Mouse (Mus musculus) kidney, adult 8-10 months (tissue): ENCODE measurements at regions not wholly inside any gene's neighbourhood (a gene's known extent, or its start where the extent isn't known, plus 50 kb on each side); places are given as distances from the start of the nearest gene placed in this dataset.

Experiments
- DNase-seq, 2 experiments: peaks; one replicate each; pipeline ENCODE4 v3.0.0; 2022

GRCm38 (mm10) chr6:143554946-143555345 lies 387.9 kb downstream of the Etnk1 start:
- DNase-seq: no peak

GRCm38 (mm10) chr6:143558046-143558884 lies 391.2 kb downstream of the Etnk1 start:
- DNase-seq: no peak

GRCm38 (mm10) chr6:143559316-143559715 lies 392.3 kb downstream of the Etnk1 start:
- DNase-seq: no peak

DNA sequence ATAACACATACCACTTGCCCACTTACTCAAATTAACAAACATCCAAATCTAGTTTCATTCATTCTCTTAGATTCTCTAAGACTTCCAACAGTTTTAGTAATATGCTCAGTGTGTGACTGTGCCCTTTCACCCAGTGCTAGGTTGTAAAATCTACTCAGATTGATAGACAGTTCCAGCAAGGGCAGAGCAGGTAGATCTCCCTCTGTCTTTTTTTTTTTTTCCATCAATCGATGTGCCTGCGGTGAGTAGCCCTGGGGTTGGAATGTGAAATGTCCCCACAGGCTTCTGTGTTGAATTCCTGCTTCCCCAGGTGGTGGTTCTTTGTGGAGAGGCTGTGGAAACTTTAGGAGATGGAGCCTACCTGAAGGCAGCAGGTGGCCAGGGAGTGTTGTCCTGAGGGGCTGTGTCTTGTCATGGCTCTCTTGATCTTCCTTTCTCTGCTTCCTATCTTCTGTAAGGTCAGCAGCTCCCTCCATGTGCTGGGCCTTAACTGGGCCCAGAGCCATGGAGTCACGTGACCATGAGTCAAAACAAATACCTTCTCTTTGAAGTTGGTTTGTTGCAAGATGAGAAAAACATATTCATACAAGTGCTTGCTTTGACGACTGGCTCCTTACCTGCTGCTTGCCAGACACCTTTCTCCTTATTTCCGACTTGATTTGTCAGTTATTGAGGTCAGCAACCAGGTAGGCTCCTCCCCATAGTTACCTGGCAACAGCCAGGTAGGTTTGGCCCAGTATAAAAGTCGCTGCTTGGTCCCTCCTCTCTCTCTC lies 394.5 kb downstream of the Etnk1 start:
- no peak for DNase-seq

GRCm38 (mm10) chr6:143571356-143572115 lies 404.5 kb downstream of the Etnk1 start:
- DNase-seq: no peak

GRCm38 (mm10) chr6:143579223-143579622 lies 412.2 kb downstream of the Etnk1 start:
- no peak for DNase-seq

GRCm38 (mm10) chr6:143589666-143590065 lies 422.6 kb downstream of the Etnk1 start:
- no peak for DNase-seq

DNA sequence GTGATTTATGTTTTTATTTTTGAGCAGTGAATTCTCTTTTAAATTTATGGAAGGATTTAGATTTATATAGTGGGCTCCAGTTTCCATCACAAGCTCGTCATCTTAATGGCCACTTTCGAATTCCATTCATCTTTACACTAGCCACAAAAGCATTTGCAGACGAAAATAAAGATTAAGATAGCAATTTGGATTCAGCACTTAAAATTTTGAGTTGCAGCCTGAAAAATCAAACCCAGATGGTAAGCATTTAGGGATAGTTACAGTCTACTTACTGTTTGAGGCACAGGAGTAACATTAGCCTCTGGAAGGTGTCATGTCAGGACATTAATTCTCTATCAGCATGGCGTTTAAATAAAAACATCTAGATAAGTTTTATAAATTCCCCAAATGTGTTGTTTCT lies 423.2 kb downstream of the Etnk1 start:
- no peak for DNase-seq

DNA sequence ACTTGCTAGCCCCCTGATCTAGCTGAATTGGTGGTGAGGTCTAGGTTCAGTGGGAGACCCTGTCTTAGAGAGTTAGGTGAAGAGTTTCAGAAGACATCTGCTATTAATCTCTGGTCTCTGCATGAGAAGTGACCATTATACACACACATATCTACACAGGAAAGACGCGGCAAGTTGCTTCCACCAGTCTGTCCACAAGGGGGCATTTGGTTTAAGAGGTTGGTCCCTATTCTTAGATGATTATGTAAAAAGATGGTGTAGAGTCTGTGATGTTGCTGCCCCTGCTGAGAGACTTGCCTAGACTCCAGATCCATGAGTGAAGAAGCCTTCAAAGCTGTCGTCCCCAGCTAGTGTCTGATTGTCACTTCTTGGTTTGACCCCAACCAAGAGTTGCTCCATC lies 425.5 kb downstream of the Etnk1 start:
- DNase-seq: no peak

GRCm38 (mm10) chr6:143595486-143595885 lies 428.5 kb downstream of the Etnk1 start:
- DNase-seq: no peak

- no peak for DNase-seq
Observed at GRCm38 (mm10) chr6:143597414-143597813, 430.4 kb downstream of the Etnk1 start.

DNA sequence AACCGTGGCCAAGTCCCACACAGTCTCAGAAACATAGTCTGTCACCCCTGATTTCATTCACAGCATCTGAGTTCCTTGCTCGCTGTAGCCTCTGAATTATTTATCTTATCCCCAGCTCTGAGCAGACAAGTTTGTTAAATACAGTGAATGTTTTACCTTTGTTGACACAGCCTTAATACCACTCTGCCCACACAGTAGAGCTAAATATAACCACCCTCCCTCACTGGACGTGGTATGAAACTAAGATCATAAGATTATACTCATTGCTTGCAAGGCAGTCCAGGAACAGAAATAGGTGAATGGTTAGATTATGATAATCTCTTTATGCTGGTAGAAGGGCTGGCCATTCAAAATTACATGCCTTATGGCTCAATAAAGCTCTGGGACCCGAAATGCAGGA lies 431.9 kb downstream of the Etnk1 start:
- no peak for DNase-seq

- DNase-seq: peak; percentile 6 to 7
Observed at GRCm38 (mm10) chr6:143609100-143609499, 442.1 kb downstream of the Etnk1 start.

- DNase-seq: no peak
Observed at GRCm38 (mm10) chr6:143612966-143613365, 445.9 kb downstream of the Etnk1 start.

DNA sequence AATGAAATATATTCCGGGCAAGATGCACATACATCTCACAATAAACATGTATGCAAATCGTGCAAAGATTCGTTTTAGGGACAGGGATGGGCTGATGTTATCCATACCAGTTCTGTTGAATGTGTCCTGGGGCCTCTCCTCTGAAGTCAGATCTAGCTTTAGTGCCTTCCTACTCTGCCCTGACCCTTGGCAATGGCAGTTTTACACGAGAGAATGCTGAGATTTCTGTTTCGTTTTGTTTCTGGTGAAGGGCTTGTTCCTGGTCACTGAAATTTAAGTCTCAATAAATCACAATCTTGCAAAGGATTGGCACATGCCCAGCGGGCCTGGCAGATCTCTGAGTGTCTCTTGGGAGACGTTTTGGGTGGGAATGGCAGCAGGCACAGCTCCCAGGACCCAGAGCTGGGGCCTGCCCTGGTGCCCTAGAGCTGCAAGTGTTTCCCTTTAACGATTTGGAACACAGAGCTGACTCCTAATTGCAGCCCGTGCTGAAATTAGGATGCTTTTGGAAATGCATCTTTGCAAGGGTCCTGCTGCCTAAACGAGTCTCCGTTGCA lies 447.5 kb downstream of the Etnk1 start:
- DNase-seq: no peak

GRCm38 (mm10) chr6:143615361-143615760 lies 448.3 kb downstream of the Etnk1 start:
- DNase-seq: no peak

GRCm38 (mm10) chr6:143616386-143616785 lies 449.4 kb downstream of the Etnk1 start:
- no peak for DNase-seq

DNA sequence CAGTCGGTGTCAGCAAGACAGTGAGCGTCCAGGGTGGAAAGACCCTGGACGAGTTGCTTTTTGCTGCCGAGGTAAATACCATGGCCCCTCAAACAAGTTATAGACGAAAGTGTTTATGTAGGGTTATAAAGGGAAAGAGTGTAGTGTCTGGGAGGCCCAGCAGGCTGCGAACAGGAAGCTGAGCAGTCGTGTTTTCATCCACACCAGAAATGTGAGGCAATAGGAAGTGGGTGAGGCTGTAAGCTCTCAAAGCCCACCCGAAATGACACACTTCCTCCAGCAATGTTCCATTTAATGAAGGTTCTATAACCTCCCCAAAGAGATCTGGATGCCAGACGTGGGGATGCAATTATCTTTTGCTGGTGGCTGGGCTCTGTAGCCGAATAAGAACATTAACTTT lies 451.5 kb downstream of the Etnk1 start:
- DNase-seq: no peak

- no peak for DNase-seq
Observed at GRCm38 (mm10) chr6:143620583-143620982, 453.6 kb downstream of the Etnk1 start.

DNA sequence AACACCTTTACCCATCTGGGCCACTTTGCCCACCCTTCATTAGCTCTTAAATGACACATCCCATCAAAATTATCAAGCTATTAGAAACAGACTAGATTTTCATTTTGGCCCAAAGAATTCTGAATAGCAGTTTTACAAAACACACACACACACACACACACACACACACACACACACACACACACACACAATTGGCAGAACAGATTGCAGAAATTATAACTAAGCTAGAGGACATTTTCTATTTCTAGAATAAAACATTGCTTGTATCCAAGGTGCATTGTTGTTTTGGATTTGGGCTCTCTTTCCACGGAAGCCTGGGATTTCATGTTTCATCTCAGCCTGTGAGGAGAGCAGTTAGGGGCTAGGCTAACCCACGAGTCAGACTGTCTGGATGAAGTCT lies 455.1 kb downstream of the Etnk1 start:
- no peak for DNase-seq

GRCm38 (mm10) chr6:143624901-143625300 lies 457.9 kb downstream of the Etnk1 start:
- DNase-seq: no peak

GRCm38 (mm10) chr6:143631581-143631980 lies 464.6 kb downstream of the Etnk1 start:
- DNase-seq: no peak

DNA sequence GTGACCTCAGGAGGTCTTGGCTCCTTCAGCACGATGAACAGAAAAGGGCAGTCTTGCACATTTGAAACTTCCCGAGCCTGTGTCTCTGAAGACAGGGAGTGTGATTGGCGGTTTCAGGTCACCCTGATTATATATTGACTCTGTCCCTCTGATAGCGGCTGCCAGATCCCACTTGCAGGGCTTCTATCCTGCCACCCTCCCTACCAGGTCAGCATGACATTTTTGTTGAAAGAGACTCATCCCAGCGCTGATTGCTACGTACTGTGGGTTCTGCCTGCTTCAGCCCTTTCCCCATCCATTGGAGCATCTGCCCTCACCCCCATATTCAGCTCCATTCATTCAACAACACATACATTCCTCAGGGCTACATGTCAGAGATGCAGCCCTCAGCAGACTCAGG lies 466.7 kb downstream of the Etnk1 start:
- DNase-seq: no peak
